In genomic region chr6:99643439-99644199, GRCm38 (mm10) we compare ENCODE assay signal across 10 mouse cellular contexts. TPM values are rescaled to one million over a fixed set of nuclear protein-coding genes. Genes with fewer than 3 reads are reported as not detected.
DNase-seq lines count a peak whose midpoint lies in the region; ATAC-seq and TF ChIP-seq lines count a peak whose summit lies in the region.
"Had no signal": no experiment of that assay in that cellular context is flagged by ENCODE, and none has a peak within 500 bp of the region (broad histone marks: within the 10 kb centered on the region; RNA-seq: fewer than 3 reads in every experiment).

No protein-coding gene starts in this region.

- H3K4me1 ChIP-seq in hindbrain, postnatal 0 days (ENCODE audit: insufficient read depth, low read length), result no peaks in the 10 kb centered on the region
- H3K4me1 ChIP-seq in hindbrain, embryonic 16.5 days (ENCODE audit: control insufficient read depth, insufficient read depth, low read depth, low read length), result no peaks in the 10 kb centered on the region
- peaks cover 20% of the 10 kb centered on the region for H3K4me1 ChIP-seq in heart, embryonic 16.5 days (ENCODE audit: control insufficient read depth, insufficient read depth, low read length)
- H3K4me1 ChIP-seq in hindbrain, embryonic 11.5 days (replicated peaks; ENCODE audit: control insufficient read depth, insufficient read depth, low read length), result no peaks in the 10 kb centered on the region

- no peak overlapping the region for H3K4me3 ChIP-seq in hindbrain, postnatal 0 days (ENCODE audit: low read length)
- no peak overlapping the region for H3K4me3 ChIP-seq in hindbrain, embryonic 16.5 days (ENCODE audit: low read length)
- 0 out of 2 replicates have a peak overlapping the region, but pooled peaks have one; percentile 5 for H3K4me3 ChIP-seq in heart, embryonic 16.5 days (ENCODE audit: low read length)
- H3K4me3 ChIP-seq in hindbrain, embryonic 11.5 days (ENCODE audit: low read depth, low read length), result no peak overlapping the region
- H3K4me3 ChIP-seq: limb, embryonic 12.5 days had no signal

- no peaks in the 10 kb centered on the region for H3K27me3 ChIP-seq in hindbrain, postnatal 0 days (ENCODE audit: insufficient read depth, low read length)
- no peaks in the 10 kb centered on the region for H3K27me3 ChIP-seq in hindbrain, embryonic 16.5 days (replicated peaks; ENCODE audit: control insufficient read depth, insufficient read depth, low read length)
- H3K27me3 ChIP-seq in heart, embryonic 16.5 days (ENCODE audit: control insufficient read depth, insufficient read depth, low read length), result no peaks in the 10 kb centered on the region
- no peaks in the 10 kb centered on the region for H3K27me3 ChIP-seq in hindbrain, embryonic 11.5 days (ENCODE audit: control insufficient read depth, insufficient read depth, low read length)
- H3K27me3 ChIP-seq: limb, embryonic 12.5 days had no signal

- TF ChIP-seq CTCF in hindbrain, postnatal 0 days (IDR thresholded peaks at IDR 0.05; ENCODE audit: low read depth), result no peak

- no peak for ATAC-seq in hindbrain, postnatal 0 days
- no peak for ATAC-seq in hindbrain, embryonic 16.5 days
- ATAC-seq in heart, embryonic 16.5 days (replicated peaks; ENCODE audit: extremely low read depth, insufficient read depth, low FRiP score), result peak; percentile 74
- ATAC-seq in hindbrain, embryonic 11.5 days (ENCODE audit: low FRiP score), result no peak

- DNase-seq in hindbrain, postnatal 0 days (ENCODE audit: low spot score), result peak; percentile 24
- peak; percentile 40 for DNase-seq in large intestine, adult 2 months (ENCODE audit: low read depth, low spot score)
- DNase-seq in testis, postnatal 10 days (ENCODE audit: low spot score), result peak; percentile 87
- DNase-seq in retina, embryonic 14.5 days (ENCODE audit: low spot score), result no peak
- no peak for DNase-seq in hindbrain, embryonic 11.5 days (ENCODE audit: low spot score)
- no peak for DNase-seq in layer of hippocampus, adult 18-20 months (ENCODE audit: low spot score in 2 of 2)

- no peak overlapping the region for H3K27ac ChIP-seq in hindbrain, postnatal 0 days
- H3K27ac ChIP-seq in hindbrain, embryonic 16.5 days (ENCODE audit: low read depth, low read length), result no peak overlapping the region
- H3K27ac ChIP-seq in heart, embryonic 16.5 days (ENCODE audit: low read length), result peak overlapping the region; percentile 84
- no peak overlapping the region for H3K27ac ChIP-seq in hindbrain, embryonic 11.5 days (ENCODE audit: low read depth, low read length)
- H3K27ac ChIP-seq: limb, embryonic 12.5 days had no signal

- H3K36me3 ChIP-seq in hindbrain, postnatal 0 days (ENCODE audit: insufficient read depth, low read length), result peaks cover 10% of the 10 kb centered on the region; the same call in 1 of the 2 replicates
- 0 out of 2 replicates have a peak, but pooled peaks cover 5% of the 10 kb centered on the region for H3K36me3 ChIP-seq in hindbrain, embryonic 16.5 days (ENCODE audit: control insufficient read depth, insufficient read depth, low read length)
- H3K36me3 ChIP-seq in heart, embryonic 16.5 days (ENCODE audit: control insufficient read depth, insufficient read depth), result peaks cover 3% of the 10 kb centered on the region
- H3K36me3 ChIP-seq in hindbrain, embryonic 11.5 days (ENCODE audit: control insufficient read depth, insufficient read depth, low read length), result no peaks in the 10 kb centered on the region

- no peak overlapping the region for H3K4me2 ChIP-seq in hindbrain, postnatal 0 days (ENCODE audit: low read depth, low read length)
- H3K4me2 ChIP-seq in hindbrain, embryonic 16.5 days (ENCODE audit: low read length), result no peak overlapping the region
- peak overlapping the region; percentile 53 for H3K4me2 ChIP-seq in heart, embryonic 16.5 days (ENCODE audit: low read depth, low read length)
- H3K4me2 ChIP-seq in hindbrain, embryonic 11.5 days (replicated peaks; ENCODE audit: low read depth, low read length), result no peak overlapping the region
- H3K4me2 ChIP-seq: limb, embryonic 12.5 days had no signal

- WGBS in hindbrain, postnatal 0 days, result 51% methylated on average over 10 of the region's 10 CpGs
- WGBS in hindbrain, embryonic 16.5 days, result 53% methylated on average over 10 of the region's 10 CpGs
- WGBS in heart, embryonic 16.5 days, result 22% methylated on average over 10 of the region's 10 CpGs
- 31% methylated on average over 10 of the region's 10 CpGs for WGBS in large intestine, adult 2 months
- WGBS in hindbrain, embryonic 11.5 days, result 73% methylated on average over 10 of the region's 10 CpGs

- H3K9me3 ChIP-seq in hindbrain, postnatal 0 days (ENCODE audit: low read length), result no peaks in the 10 kb centered on the region
- no peaks in the 10 kb centered on the region for H3K9me3 ChIP-seq in hindbrain, embryonic 16.5 days (ENCODE audit: control insufficient read depth, low read length)
- no peaks in the 10 kb centered on the region for H3K9me3 ChIP-seq in heart, embryonic 16.5 days (replicated peaks; ENCODE audit: control insufficient read depth, low read length)
- H3K9me3 ChIP-seq in hindbrain, embryonic 11.5 days (ENCODE audit: control insufficient read depth, low read length), result no peaks in the 10 kb centered on the region

- H3K9ac ChIP-seq in hindbrain, postnatal 0 days (replicated peaks; ENCODE audit: low read length), result no peak overlapping the region
- H3K9ac ChIP-seq in hindbrain, embryonic 16.5 days (ENCODE audit: low read depth, low read length), result no peak overlapping the region
- H3K9ac ChIP-seq in heart, embryonic 16.5 days (ENCODE audit: low read length), result no peak overlapping the region
- H3K9ac ChIP-seq in hindbrain, embryonic 11.5 days (ENCODE audit: low read depth, low read length), result no peak overlapping the region
- H3K9ac ChIP-seq: limb, embryonic 12.5 days had no signal

RNA-seq across cellular contexts. Expression of gene Eif4e3, which starts 23.0 kb away (rescaled TPM):
- total RNA-seq in hindbrain, postnatal 0 days (2014; rRNA removed), result 6.5 and 6.7 TPM in 2 replicates
- polyA plus RNA-seq in hindbrain, postnatal 0 days (2015; fragmentation: Nextera tagmentation; extraction: Ambion mirVana), result 6.5 and 6.6 TPM in 2 replicates
- polyA plus RNA-seq in hindbrain, embryonic 16.5 days (2015; fragmentation: Nextera tagmentation; extraction: Ambion mirVana), result 5.7 and 6.4 TPM in 2 replicates
- 12.7 and 12.8 TPM in 2 replicates for polyA plus RNA-seq in heart, embryonic 16.5 days (2015; fragmentation: Nextera tagmentation; extraction: Ambion mirVana)
- polyA plus RNA-seq in large intestine, adult 2 months (2012; rRNA removed), result 6.4 and 6.8 TPM in 2 replicates
- 15.1 and 16.3 TPM in 2 replicates for polyA plus RNA-seq in hindbrain, embryonic 11.5 days (2014; fragmentation: Nextera tagmentation; extraction: Ambion mirVana)
- total RNA-seq in layer of hippocampus, adult 18-20 months (2021), result 10 to 100 TPM; 21.6 to 25.2 TPM

RNA-seq across cellular contexts. Expression of gene Gm20696, which starts 23.0 kb away (rescaled TPM):
- 2.9 and 3.6 TPM in 2 replicates for total RNA-seq in hindbrain, postnatal 0 days (2014; rRNA removed)
- 2.3 and 2.5 TPM in 2 replicates for polyA plus RNA-seq in hindbrain, postnatal 0 days (2015; fragmentation: Nextera tagmentation; extraction: Ambion mirVana)
- polyA plus RNA-seq in hindbrain, embryonic 16.5 days (2015; fragmentation: Nextera tagmentation; extraction: Ambion mirVana), result 1.8 and 1.9 TPM in 2 replicates
- polyA plus RNA-seq in heart, embryonic 16.5 days (2015; fragmentation: Nextera tagmentation; extraction: Ambion mirVana), result 2.3 and 3.0 TPM in 2 replicates
- polyA plus RNA-seq in large intestine, adult 2 months (2012; rRNA removed), result 0.24 and 0.69 TPM in 2 replicates
- polyA plus RNA-seq in hindbrain, embryonic 11.5 days (2014; fragmentation: Nextera tagmentation; extraction: Ambion mirVana), result 3.2 and 6.0 TPM in 2 replicates
- total RNA-seq in layer of hippocampus, adult 18-20 months (2021), result 1 to 10 TPM; 5.7 to 7.4 TPM

RNA-seq across cellular contexts. Expression of gene Gpr27, which starts 48.9 kb away (rescaled TPM):
- 71.2 and 101 TPM in 2 replicates for total RNA-seq in hindbrain, postnatal 0 days (2014; rRNA removed)
- 18.8 and 19.8 TPM in 2 replicates for polyA plus RNA-seq in hindbrain, postnatal 0 days (2015; fragmentation: Nextera tagmentation; extraction: Ambion mirVana)
- polyA plus RNA-seq in hindbrain, embryonic 16.5 days (2015; fragmentation: Nextera tagmentation; extraction: Ambion mirVana), result 13.8 and 15.4 TPM in 2 replicates
- 0.59 and 0.90 TPM in 2 replicates for polyA plus RNA-seq in heart, embryonic 16.5 days (2015; fragmentation: Nextera tagmentation; extraction: Ambion mirVana)
- 1.0 and 1.2 TPM in 2 replicates for polyA plus RNA-seq in large intestine, adult 2 months (2012; rRNA removed)
- 2.5 and 3.7 TPM in 2 replicates for polyA plus RNA-seq in hindbrain, embryonic 11.5 days (2014; fragmentation: Nextera tagmentation; extraction: Ambion mirVana)
- total RNA-seq in layer of hippocampus, adult 18-20 months (2021), result 10 to 100 TPM; 57.6 to 61.4 TPM
- polyA plus RNA-seq: C2C12 had no signal

Comparison
In these comparisons a context has a peak if more than half of its experiments do, and no peak if none do; other contexts are left out.
1. DNase-seq: peak in hindbrain, postnatal 0 days (single experiment), large intestine, adult 2 months (single experiment) and testis, postnatal 10 days (single experiment); none in retina, embryonic 14.5 days (single experiment), hindbrain, embryonic 11.5 days (single experiment) and layer of hippocampus, adult 18-20 months (0 of 2).